Mouse (Mus musculus) heart, adult 8-10 months (tissue): ENCODE data around the gene Tmod2. TPM values are rescaled to one million over a fixed set of nuclear protein-coding genes. Genes with fewer than 3 reads are reported as not detected.

Source experiments
- DNase-seq: peaks from one replicate; pipeline ENCODE4 v3.0.0; 2022; ENCODE audit warnings: low spot score
- total RNA-seq, 4 experiments: library from RNA; stranded (reverse); gene quantifications; 2 replicates each; pipeline ENCODE4 v1.2.4; 2022

Gene Tmod2
- total RNA-seq, 4 experiments from 2014 or later, result 4.2 to 5.2 (median 4.4) TPM

DNA sequence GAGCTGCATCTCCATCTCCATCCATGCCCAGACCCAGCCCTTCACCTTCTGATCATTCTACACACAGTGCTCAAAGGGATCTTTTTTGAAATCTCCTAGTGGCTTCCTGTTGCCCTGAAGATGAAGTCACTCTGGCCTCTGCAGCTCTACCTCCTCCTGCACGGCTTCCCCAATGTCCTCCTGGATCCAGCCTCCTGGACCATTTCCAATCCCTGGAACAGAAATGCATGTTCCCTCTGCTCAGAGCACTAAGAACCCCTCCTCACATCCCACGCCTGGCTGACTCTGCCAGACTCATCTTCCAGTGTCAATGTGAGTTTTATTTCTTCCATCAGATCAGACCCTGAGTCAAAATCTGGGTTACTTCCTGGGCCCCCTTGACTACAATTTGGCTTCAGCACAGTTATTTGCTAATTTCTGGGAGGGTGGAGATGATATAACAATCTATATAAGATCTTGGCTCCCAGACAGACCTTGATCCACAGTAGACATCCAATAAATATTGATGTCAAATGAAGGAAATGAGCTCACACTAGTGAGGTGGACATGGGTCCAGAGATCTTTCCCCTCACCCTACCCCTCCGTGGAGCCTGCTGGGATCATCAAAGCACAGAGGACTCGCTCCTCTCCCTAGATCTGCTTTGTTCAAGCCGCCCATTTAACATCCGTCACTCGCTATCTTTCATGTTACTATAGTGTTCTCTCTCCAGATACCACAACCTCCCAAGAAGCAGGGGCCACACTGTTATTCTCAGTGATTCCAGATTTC, 10.8 kb downstream of the Tmod2 start:
- DNase-seq, result no peak

DNA sequence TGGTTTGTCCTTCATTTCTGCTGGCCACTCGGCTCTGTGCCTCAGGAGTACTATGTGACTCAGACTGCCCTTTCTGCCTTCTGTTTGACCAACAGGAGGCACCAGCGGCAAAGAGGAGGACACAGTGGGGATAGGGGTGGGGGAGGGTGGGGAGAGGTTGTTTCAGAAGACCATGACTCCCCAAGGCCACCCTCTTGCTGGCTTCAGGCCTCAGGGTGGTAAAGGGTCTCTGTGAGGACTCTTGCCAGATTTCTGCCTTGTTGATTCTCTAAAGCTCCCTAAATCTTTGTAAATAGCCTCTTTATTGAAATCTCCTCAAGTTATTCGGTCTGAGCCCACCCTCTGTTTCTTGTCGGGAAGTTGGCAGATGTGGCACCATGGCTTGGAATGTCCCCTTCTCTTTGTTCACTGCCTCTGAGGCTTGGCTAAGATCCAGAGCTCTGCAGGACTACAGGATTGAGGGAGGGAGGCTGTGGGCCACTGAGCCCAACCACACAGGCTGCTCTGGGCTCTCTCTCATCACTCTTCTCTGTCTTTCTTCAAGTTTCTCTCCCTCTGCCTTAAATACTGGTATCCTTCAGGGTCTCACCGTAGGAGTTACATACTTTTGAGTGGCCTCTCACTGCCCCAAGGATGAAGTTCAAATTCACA, 11.8 kb downstream of the Tmod2 start:
- no peak for DNase-seq

DNA sequence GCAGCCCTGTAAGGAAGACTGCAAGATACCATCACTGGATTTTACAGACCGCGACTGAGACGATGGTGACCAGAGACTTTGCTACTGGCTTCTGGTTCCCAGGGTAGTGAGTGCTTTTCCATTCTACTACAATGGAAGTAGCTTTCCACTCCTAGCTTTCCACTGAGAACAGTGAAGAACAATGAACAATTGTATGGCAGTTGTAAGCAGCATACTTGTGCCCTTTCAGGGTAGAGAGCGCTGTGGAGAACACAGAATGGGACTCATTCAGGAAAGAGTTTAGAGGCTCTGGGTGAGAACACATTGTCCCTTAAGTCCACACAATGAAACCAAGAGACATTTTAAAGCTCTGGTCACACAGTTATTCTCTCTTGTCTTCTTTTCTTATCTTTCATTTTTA, 13.5 kb downstream of the Tmod2 start:
- DNase-seq, result no peak

DNA sequence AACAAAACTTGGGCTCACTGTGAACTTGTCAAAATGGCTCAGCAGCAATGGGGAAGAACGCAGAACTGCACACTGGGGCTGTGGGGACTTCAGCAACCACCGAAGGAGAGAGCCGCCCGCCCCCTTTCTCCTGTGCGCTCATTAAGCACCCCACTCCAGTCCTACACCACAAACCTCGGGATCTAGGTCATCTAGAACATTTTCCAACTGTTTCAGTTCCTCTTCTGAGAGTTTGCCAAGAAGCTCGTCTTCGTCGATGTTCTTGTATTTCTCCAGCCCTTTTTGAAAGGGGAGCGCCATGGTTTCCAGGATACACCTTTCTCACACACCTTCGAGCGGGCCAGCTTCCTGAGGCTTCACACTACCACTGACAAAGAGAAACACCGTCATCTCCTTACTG, 14.1 kb downstream of the Tmod2 start:
- DNase-seq, result no peak

DNA sequence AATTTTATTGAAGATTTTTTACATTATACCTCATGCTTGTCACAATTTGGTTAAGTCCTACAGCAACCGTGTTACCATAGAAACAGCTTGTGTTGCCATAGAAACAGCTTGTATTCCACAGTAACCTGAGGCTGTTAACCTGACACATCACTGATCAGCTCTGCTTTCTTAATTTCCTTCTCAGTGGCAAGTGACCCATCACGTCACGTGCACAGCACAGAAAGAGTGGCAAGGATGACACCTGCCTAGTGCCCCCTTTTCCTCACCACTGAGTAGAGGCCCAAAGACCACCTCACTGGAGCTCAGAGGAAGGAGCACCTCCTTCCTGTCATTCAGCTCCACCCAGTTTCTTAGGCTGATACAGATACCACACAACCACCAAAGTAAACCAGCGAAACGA, 17.6 kb downstream of the Tmod2 start:
- DNase-seq, result no peak

DNA sequence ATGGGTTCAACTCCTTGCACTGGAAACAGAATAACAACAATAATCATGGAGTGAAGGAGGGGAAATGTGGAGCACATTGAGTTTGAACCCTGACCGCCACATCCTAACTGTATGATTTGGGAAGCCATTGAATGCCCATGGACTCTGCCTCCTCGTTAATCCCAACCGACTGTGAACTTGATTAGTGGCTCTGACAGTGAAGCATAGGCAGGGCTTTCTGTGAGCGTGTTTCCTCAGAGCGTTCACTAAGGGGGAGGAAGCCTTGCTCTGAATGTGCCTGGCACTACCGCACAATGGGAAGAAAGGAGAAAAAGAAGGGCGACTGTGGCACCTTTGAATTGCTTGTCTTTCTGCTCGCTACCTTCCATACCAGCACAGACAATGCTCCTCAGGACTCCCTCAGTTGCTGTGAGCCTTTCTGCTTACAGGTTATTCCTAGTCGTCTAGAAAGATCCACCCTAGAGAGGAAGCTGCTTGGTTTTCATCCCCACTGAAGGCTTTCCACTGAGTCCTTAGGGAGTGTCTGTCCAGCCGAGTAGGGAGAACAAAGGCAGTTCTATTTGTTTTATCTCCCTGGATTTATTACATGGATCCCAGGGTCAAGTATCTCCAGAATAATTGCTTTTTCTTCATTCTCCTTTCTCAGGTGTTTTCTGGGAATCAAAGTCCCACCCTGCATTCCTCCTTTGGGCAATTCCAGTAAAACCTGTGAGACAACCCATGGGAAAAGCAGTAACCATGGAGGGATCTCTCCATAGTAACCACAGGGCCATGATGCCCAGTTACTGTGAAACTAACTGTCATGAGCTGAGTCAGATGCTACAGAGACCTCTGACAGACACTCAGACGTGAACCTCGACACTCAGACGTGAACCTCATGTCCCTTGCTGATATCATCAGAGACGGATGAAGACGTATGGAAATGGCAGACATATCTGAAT, 21.0 kb downstream of the Tmod2 start:
- no peak for DNase-seq

DNA sequence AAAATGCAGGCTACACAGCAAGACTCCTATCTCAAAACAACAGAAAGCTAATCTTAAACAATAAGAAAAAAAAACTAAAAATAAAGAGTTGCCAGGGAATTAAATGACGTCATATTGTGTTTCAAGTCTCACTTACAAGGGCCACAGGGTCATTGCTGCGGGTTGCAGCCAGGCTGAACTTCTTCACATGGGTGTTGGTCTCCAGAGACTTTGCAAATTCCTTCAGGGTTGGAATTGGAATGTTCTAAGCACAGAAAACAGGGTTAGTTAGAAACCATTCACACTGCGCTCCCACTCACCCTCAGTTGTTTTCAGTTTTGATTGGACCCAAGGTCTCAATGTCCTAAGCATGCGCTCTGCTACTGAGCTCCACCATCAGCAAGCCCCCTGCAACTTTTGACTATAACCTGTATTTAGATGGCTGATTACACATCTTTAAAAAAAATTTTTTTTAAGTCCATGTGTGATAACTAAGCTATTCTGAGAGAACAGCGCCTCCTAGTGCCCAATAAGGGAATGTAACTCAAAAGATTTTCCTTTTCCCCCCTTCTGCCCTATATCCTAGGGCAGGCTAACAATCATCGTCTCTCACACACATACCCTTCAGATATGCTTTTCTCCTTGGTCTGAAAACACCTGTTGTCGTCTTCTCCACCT, 29.3 kb downstream of the Tmod2 start:
- DNase-seq, result peak; percentile 48

DNA sequence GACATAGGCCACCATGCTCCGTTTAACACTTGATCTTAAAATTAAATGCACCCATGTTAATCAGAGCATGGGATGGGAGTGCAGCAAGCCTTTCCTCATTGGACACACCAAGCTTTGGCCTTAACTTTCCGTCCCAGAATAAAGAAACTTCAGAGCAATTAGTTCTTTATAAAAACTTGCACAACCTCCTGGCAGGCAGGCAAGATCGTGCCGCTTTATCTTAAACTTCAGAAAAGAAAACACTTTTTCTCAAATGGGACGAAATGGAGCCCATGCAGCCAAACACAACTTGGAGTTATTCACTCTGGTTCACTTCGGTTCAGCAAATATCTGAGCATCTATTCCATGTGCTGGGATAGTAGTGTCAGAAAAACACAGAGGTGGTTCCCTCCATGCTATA, 31.8 kb downstream of the Tmod2 start:
- DNase-seq, result peak; percentile 44

DNA sequence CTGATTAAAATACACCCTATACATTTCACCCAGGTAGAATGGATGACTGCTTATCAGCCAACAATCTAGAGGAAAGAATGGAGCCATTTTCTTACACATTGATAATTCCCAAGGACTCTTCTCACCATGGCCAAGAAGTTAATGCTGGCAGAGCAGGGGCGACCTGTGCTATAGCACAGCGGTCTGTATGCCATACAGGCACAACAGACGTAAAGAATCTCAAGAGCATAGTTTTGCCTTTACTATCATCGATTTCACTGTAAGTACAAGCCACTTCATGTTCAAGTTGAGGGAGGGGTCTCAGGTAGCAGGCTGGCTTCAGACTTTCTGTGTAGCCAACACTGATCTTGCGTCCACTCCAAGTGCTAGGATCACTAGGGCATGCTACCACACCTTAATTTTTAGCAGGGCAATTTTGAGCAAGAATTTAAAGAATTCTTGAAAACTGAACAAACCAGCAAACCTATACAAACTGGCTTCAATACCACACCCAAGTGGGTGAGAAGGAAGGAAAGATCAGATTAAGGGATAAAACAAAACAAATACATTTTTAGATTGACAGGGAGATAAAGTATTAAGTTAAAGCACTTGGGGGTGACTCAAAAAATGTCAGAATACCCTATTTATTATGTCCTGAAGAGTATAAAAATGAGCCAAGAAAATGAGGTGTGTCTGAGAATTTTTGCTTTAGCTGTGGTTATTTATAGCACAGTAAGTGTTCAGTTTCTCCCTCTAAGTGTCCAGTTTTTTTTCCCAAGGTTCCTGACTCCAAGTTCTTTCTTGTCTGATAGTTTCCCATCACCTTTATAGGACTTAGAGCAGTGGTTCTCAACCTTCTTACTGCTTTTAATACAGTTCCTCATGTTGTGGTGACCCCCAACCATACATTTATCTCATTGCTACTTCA, 39.8 kb downstream of the Tmod2 start:
- no peak for DNase-seq

DNA sequence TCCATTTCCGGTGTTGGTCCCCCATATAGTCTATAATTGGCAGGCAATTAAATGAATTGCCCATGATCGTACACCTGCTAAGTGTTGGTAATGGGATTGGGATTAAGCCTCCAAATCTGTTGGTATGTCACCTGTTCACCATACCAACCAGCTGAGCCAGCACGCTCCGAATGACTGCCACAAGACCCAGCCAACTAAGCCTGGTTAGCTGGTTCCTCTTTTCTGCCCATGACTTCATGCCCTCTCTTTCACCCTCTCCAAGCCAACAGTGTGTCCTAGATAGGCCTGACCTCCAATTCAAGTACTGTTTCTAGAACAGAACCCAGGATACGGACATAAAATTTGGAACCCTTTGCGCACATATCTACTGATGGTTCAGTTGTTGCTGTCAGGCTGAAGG, 42.7 kb downstream of the Tmod2 start:
- DNase-seq, result no peak

DNA sequence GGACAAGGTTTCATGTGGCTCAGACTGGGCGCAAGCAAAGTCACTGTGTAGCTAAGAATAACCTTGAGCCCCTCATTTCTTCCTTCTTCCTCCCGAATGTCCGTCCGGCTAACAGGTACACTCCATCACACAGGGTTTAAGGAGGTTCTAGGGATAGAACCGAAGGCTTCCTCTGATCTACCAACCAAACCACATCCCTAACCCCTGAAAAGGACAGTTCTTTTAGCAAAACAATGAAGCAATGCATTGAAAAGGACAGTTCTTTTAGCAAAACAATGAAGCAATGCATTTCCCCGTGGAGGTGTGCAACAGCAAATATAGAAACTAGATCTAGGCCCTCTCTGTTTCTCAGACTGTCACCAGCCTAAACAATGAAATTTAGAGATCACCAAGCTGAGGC, 46.2 kb downstream of the Tmod2 start:
- DNase-seq, result no peak

DNA sequence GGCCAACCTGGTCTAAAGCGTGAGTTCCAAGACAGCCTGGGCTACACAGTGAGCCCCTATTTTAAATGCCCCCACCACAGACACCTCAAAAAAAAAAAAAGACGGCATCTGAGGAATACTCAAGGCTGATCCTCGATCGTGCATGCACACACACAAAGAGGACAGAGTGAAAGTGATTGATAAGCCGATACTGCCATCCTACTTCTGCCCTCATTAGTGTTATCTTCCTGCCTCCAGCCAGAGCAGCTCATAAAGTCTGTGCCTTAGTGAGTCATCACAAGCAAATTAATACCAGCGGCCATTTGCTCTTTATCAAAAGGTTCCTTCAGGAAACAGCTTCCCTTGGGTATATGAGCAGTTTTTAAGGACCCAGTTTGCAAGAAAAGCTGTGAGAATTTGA, 47.5 kb downstream of the Tmod2 start:
- no peak for DNase-seq

DNA sequence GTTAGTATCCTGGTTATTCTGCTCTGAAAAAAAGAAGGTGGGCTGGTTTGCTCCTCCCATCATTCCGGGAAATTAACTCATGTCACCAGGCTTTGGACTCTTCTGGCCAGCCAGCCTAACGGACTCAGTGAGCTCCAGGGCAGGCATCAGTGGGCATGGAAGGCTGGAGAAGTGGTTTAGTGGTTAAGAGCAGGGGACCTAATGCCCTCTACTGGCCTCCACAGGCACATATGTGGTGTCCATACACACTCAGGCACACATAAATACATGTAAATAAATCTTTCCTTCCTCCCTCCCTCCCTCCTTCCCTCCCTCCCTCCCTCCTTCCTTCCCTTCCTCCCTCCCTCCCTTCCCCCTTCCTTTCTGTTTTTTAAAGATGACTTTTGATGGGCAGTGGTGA, 47.9 kb downstream of the Tmod2 start:
- no peak for DNase-seq

DNA sequence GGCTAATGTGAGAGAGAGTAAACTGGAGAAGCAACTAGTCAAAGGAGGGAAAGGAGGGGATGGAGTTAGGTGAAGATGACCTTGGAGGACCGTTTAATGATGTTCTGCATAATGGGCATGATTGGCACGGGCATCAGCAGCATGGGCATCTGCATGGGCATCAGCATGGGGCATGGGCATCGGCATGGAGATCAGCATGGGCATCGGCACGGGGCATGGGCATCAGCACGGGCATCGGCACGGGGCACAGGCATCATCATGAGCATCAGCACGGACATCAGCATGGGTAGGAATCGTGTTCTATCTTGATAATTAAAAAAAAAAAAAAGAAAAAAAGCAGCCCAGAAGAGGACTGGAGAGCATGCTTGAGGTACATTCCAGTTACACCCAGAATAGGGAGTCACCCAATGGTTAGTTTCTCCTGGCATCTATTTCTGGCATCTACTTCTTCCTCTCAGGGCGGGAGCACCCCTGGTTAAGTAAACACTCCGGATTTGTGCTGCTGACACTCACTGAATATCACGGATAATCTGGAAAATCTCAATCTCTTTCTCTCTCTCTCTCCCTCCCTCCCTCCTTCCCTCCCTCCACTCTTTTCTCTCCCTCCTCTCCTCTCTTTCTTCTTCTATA, 50.0 kb downstream of the Tmod2 start:
- no peak for DNase-seq

DNA sequence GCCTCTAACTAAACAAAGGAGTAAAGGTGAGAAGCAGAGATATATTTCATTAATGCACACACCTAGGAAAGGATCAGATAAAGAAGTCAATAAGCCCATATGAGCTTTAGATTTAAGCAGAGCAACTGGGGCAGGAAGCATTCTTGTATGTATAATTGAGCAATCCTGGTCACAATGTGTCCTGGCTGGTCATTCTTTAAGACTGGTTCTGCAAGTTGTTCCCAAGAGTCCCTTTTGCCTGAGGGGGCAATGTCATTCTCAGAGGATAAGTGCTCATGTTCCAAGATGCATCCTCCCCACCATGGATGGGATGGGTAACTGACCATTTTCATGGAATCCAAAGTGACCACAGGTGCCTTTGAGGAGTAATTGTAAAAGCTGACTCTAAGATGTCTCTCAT, 50.8 kb downstream of the Tmod2 start:
- no peak for DNase-seq

DNA sequence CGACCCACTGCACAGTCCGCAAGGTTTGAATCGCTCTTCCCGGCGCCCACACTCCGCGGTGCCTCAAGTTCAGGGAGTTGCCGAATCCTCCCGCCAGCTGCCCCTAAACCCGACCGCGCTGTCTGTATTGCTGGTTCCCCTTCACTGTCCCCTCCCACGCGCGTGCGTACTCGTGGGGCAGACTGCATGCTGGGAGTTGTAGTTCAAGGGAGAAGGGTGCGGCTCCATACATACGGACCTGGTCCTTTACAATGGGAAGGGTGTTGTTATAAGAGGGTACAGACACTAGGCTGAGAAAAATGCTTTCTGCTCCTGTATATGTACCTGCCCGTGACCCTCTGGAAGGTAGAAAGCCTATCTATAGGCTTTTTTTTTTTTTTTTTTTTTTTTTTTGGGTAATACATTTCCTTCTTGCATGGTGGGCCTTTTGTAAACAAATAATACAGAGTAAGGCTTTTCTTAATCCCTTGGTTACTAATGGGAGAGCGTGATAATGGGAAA, 51.6 kb downstream of the Tmod2 start, which contains the start of gene Tmod3:
Gene Tmod3 (minus strand): TSS at position 146 of the 501 bp plus-strand sequence.
- DNase-seq, result peak; percentile 97

DNA sequence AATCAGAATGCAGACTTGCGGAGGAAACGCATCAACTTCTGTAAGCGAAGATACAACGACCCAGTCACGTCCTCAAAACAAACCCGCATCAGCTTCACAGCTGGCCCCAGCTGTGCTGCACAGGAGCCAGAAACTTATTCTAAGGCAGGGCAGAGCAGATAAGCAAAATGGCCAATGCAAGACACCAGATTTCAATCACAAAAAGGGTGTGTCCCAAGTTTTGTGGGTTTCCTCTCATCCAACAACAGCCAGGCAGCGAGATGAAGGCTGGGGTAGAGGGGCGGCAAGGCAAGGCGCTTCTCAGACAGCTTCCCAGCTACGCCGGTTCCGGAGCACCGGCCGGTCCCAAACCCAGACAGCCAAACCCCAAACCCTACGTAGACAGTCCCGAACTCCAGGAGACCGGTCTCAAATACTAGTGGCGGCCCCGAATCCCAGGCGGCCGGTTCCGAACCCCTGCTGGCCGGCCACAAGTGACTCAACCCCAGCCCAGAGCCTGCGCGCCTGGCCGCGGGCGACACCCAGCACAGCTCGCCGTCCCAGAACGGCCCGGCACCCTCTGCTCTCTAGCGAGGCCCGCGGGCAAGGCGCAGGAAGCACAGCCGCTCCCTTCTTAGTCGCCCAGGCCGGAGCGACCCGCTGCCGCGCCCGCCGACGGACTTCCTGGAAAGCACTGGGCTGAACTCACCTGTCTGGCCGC, 52.2 kb downstream of the Tmod2 start:
- peak; percentile 70 for DNase-seq

DNA sequence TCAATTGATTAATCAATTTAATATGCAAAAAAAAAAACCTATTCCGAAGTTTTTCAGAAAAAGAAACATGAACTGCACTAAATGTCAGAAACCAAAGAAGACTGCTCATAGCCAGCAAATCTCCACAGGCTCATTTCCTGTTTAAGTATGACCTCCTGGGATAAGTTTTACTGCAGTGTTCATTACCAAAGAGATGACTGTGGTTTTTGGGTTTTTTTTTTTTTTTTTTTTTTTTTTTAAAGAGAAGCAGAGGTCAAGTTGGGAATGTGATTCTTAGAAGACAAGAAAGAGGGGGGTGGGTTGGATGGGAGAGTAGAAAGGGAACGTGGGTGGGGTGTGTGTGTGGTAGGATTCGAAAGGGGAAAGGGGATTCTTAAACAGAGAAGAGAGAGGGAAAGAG, 52.8 kb downstream of the Tmod2 start:
- no peak for DNase-seq

DNA sequence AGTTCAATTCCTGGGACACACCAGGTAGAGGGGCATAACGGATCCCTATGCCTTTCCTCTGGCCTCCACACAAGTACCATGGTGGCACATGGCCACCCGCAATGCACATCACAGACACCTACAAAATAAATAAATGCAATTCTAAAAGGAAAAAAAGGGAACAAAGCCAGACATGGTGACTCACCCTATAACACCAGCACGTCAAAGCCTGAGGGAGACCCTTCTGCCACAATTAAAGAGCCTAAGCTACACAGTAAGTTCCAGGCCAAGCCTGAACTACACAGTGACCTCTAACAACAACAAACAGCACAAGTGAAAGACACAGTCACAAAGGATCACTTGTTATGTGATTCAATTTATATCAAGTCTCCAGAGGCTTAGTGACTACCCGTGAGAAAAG, 57.4 kb downstream of the Tmod2 start:
- DNase-seq, result no peak
